Mouse (Mus musculus): ENCODE measurements around the gene Itk.

DNA sequence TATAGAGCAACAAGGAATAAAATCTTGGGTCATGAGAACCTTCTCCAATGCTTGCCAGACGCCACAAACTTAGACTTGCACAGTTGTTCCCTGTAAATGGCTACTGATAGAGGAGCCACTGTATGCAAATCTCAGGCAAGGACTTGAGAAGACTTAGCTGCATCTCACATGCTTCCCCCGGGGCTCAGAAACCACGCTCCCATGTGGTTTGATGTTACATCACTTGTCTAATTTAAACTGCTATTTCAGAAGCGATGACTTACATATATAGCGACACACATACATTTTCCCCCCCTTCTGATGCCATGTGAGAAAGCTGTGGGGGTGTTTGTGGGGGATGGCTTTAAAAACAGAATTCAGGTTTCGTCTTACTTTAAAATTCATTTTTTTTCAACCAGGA lies 75.5 kb downstream of the Itk start:
- TF ChIP-seq CTCF (IDR thresholded peaks at IDR 0.05; ENCODE audit: borderline replicate concordance, insufficient read depth, low read depth, low read length) (no peak), POLR2A (IDR thresholded peaks at IDR 0.05; ENCODE audit: borderline replicate concordance, insufficient read depth, low read length) (no peak)

Measured in cerebellum, adult 2 months (tissue).